Mouse (Mus musculus): ENCODE results near the gene Rpusd2.
"Not testable (repeated sequence)": the region's sequence is repeated elsewhere in the genome, so short reads cannot be mapped to it uniquely, and the experiment has no call there.

Rpusd2 gene

GRCm38 (mm10) chr2:119034656-119035396 lies at the start of gene Rpusd2:
Gene Rpusd2, plus strand, starts transcription at chr2:119034790.
- DNase-seq (ENCODE audit: extremely low read depth, insufficient read length, low spot score), result peak; percentile 88

- DNase-seq (ENCODE audit: extremely low read depth, insufficient read length, low spot score), result no peak
These were observed 39.1 kb upstream of the Rpusd2 start for GRCm38 (mm10) chr2:118995490-118995889.

- no peak for DNase-seq (ENCODE audit: extremely low read depth, insufficient read length, low spot score)
These were observed 38.4 kb upstream of the Rpusd2 start for GRCm38 (mm10) chr2:118995919-118996797.

GRCm38 (mm10) chr2:118996798-118997105 lies 37.8 kb upstream of the Rpusd2 start:
- DNase-seq (ENCODE audit: extremely low read depth, insufficient read length, low spot score), result no peak

- DNase-seq (ENCODE audit: extremely low read depth, insufficient read length, low spot score), result no peak
These were observed 36.3 kb upstream of the Rpusd2 start for GRCm38 (mm10) chr2:118998115-118998866.

GRCm38 (mm10) chr2:118999025-118999639 lies 35.5 kb upstream of the Rpusd2 start:
- DNase-seq (ENCODE audit: extremely low read depth, insufficient read length, low spot score), result no peak

- DNase-seq (ENCODE audit: extremely low read depth, insufficient read length, low spot score), result no peak
These were observed 27.7 kb upstream of the Rpusd2 start for GRCm38 (mm10) chr2:119006886-119007285.

GRCm38 (mm10) chr2:119009376-119009775 lies 25.2 kb upstream of the Rpusd2 start:
- DNase-seq (ENCODE audit: extremely low read depth, insufficient read length, low spot score), result peak; percentile 29

GRCm38 (mm10) chr2:119014989-119015388 lies 19.6 kb upstream of the Rpusd2 start:
- DNase-seq (ENCODE audit: extremely low read depth, insufficient read length, low spot score), result no peak

GRCm38 (mm10) chr2:119015604-119016180 lies 18.9 kb upstream of the Rpusd2 start:
- DNase-seq (ENCODE audit: extremely low read depth, insufficient read length, low spot score), result no peak

GRCm38 (mm10) chr2:119016312-119016711 lies 18.3 kb upstream of the Rpusd2 start:
- not testable (repeated sequence) for DNase-seq (ENCODE audit: extremely low read depth, insufficient read length, low spot score)

- DNase-seq (ENCODE audit: extremely low read depth, insufficient read length, low spot score), result no peak
These were observed 16.9 kb upstream of the Rpusd2 start for GRCm38 (mm10) chr2:119017647-119018046.

GRCm38 (mm10) chr2:119018391-119019122 lies 16.0 kb upstream of the Rpusd2 start:
- no peak for DNase-seq (ENCODE audit: extremely low read depth, insufficient read length, low spot score)

- DNase-seq (ENCODE audit: extremely low read depth, insufficient read length, low spot score), result no peak
These were observed 15.5 kb upstream of the Rpusd2 start for GRCm38 (mm10) chr2:119019131-119019530.

- no peak for DNase-seq (ENCODE audit: extremely low read depth, insufficient read length, low spot score)
These were observed 15.1 kb upstream of the Rpusd2 start for GRCm38 (mm10) chr2:119019538-119019937.

- no peak for DNase-seq (ENCODE audit: extremely low read depth, insufficient read length, low spot score)
These were observed 11.4 kb upstream of the Rpusd2 start for GRCm38 (mm10) chr2:119023154-119023660.

GRCm38 (mm10) chr2:119024536-119025238 lies 9.9 kb upstream of the Rpusd2 start:
- no peak for DNase-seq (ENCODE audit: extremely low read depth, insufficient read length, low spot score)

GRCm38 (mm10) chr2:119025239-119025616 lies 9.4 kb upstream of the Rpusd2 start:
- DNase-seq (ENCODE audit: extremely low read depth, insufficient read length, low spot score), result no peak

- DNase-seq (ENCODE audit: extremely low read depth, insufficient read length, low spot score), result no peak
These were observed 7.6 kb upstream of the Rpusd2 start for GRCm38 (mm10) chr2:119026951-119027350.

All from 3134 (cell line).